Mouse (Mus musculus): ENCODE results near the gene Lin52. TPM values are rescaled to one million over a fixed set of nuclear protein-coding genes. Genes with fewer than 3 reads are reported as not detected.

Lin52 gene
- total and polyA plus RNA-seq, 2 experiments from 2014 or later: 22.8 to 67.8 TPM

GRCm38 (mm10) chr12:84523728-84524127 lies 72.5 kb downstream of the Lin52 start:
- Histone ChIP-seq H3K27me3 (ENCODE audit: insufficient read depth, low read length) (no peaks in the 10 kb centered on the region), H3K9me3 (ENCODE audit: low read length) (no peaks in the 10 kb centered on the region), H3K4me1 (ENCODE audit: insufficient read depth, low read length) (no peaks in the 10 kb centered on the region), H3K4me3 (ENCODE audit: low read depth, low read length) (no peak overlapping the region), H3K36me3 (ENCODE audit: insufficient read depth, low read length) (no peaks in the 10 kb centered on the region), H3K9ac (replicated peaks; ENCODE audit: low read length, poor library complexity, severe bottlenecking) (no peak overlapping the region), H3K27ac (ENCODE audit: low read depth, low read length) (no peak overlapping the region), H3K4me2 (ENCODE audit: low read depth, low read length, poor library complexity, severe bottlenecking) (no peak overlapping the region)
- DNase-seq (ENCODE audit: low spot score) (no peak), ATAC-seq (ENCODE audit: low FRiP score) (no peak)
- no peak for TF ChIP-seq CTCF (IDR thresholded peaks at IDR 0.05)
- 52% methylated on average over 3 of the region's 3 CpGs for WGBS

GRCm38 (mm10) chr12:84524147-84525050 lies 73.2 kb downstream of the Lin52 start:
- Histone ChIP-seq H3K9me3 (ENCODE audit: low read length) (no peaks in the 10 kb centered on the region), H3K36me3 (ENCODE audit: insufficient read depth, low read length) (no peaks in the 10 kb centered on the region), H3K4me3 (ENCODE audit: low read depth, low read length) (no peak overlapping the region), H3K27ac (ENCODE audit: low read depth, low read length) (no peak overlapping the region), H3K9ac (replicated peaks; ENCODE audit: low read length, poor library complexity, severe bottlenecking) (no peak overlapping the region), H3K4me2 (ENCODE audit: low read depth, low read length, poor library complexity, severe bottlenecking) (no peak overlapping the region), H3K4me1 (ENCODE audit: insufficient read depth, low read length) (no peaks in the 10 kb centered on the region), H3K27me3 (ENCODE audit: insufficient read depth, low read length) (no peaks in the 10 kb centered on the region)
- ATAC-seq (ENCODE audit: low FRiP score): no peak
- 67% methylated on average over 11 of the region's 11 CpGs for WGBS
- DNase-seq (ENCODE audit: low spot score): no peak
- TF ChIP-seq CTCF (IDR thresholded peaks at IDR 0.05): no peak

DNA sequence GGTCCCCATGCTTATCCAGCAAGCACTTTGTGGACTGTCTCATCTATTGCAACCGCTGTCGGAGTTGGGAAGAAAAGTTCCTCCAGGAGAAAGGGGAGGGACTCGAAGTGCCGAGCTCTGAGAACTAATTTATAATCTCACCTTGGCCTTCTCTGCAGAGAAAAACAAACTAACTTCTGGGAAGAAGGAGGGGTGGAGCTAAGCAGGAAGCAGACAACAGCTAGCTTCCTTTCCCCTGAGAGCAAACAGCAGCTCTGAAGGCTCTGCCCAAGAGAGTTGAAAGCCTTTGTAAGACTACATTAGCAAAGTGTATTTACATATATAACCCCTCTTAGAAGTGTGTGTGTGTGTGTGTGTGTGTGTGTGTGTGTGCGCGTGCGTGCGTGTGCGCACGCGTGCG lies 74.2 kb downstream of the Lin52 start:
- no peak for TF ChIP-seq CTCF (IDR thresholded peaks at IDR 0.05)

GRCm38 (mm10) chr12:84530426-84530825 lies 79.2 kb downstream of the Lin52 start:
- Histone ChIP-seq H3K9ac (replicated peaks; ENCODE audit: low read length, poor library complexity, severe bottlenecking) (no peak overlapping the region), H3K27ac (ENCODE audit: low read depth, low read length) (no peak overlapping the region), H3K27me3 (ENCODE audit: insufficient read depth, low read length) (no peaks in the 10 kb centered on the region), H3K4me1 (ENCODE audit: insufficient read depth, low read length) (no peaks in the 10 kb centered on the region), H3K4me2 (ENCODE audit: low read depth, low read length, poor library complexity, severe bottlenecking) (no peak overlapping the region), H3K9me3 (ENCODE audit: low read length) (no peaks in the 10 kb centered on the region), H3K36me3 (ENCODE audit: insufficient read depth, low read length) (0 out of 2 replicates have a peak, but pooled peaks cover 3% of the 10 kb centered on the region), H3K4me3 (ENCODE audit: low read depth, low read length) (no peak overlapping the region)
- TF ChIP-seq CTCF (IDR thresholded peaks at IDR 0.05): no peak
- ATAC-seq (ENCODE audit: low FRiP score): no peak
- DNase-seq (ENCODE audit: low spot score): no peak
- WGBS: 88% methylated on average over 5 of the region's 5 CpGs

More for the DNA sequence above, 74.2 kb downstream of the Lin52 start:
- Histone ChIP-seq H3K36me3 (ENCODE audit: insufficient read depth, low read length) (no peaks in the 10 kb centered on the region), H3K27ac (ENCODE audit: low read depth, low read length) (no peak overlapping the region), H3K4me3 (ENCODE audit: low read depth, low read length) (no peak overlapping the region), H3K27me3 (ENCODE audit: insufficient read depth, low read length) (no peaks in the 10 kb centered on the region), H3K4me1 (ENCODE audit: insufficient read depth, low read length) (no peaks in the 10 kb centered on the region), H3K9ac (replicated peaks; ENCODE audit: low read length, poor library complexity, severe bottlenecking) (no peak overlapping the region), H3K4me2 (ENCODE audit: low read depth, low read length, poor library complexity, severe bottlenecking) (no peak overlapping the region), H3K9me3 (ENCODE audit: low read length) (no peaks in the 10 kb centered on the region)
- DNase-seq (ENCODE audit: low spot score) (no peak), ATAC-seq (ENCODE audit: low FRiP score) (no peak)
- 77% methylated on average over 12 of the region's 12 CpGs for WGBS

GRCm38 (mm10) chr12:84531906-84532829 lies 80.9 kb downstream of the Lin52 start:
- peak; percentile 77 for DNase-seq (ENCODE audit: low spot score)
- no peak for TF ChIP-seq CTCF (IDR thresholded peaks at IDR 0.05)
- ATAC-seq (ENCODE audit: low FRiP score): peak; percentile 84
- 0 out of 2 replicates have a peak, but pooled peaks cover 3% of the 10 kb centered on the region for H3K36me3 ChIP-seq (ENCODE audit: insufficient read depth, low read length)
- no peaks in the 10 kb centered on the region for H3K27me3 ChIP-seq (ENCODE audit: insufficient read depth, low read length)
- H3K4me2 ChIP-seq (ENCODE audit: low read depth, low read length, poor library complexity, severe bottlenecking): no peak overlapping the region
- H3K4me3 ChIP-seq (ENCODE audit: low read depth, low read length): no peak overlapping the region
- H3K9me3 ChIP-seq (ENCODE audit: low read length): no peaks in the 10 kb centered on the region
- H3K4me1 ChIP-seq (ENCODE audit: insufficient read depth, low read length): no peaks in the 10 kb centered on the region
- WGBS: 31% methylated on average over 13 of the region's 13 CpGs
- peak overlapping the region; percentile 13; the same call in 1 of the 2 replicates for H3K27ac ChIP-seq (ENCODE audit: low read depth, low read length)
- H3K9ac ChIP-seq (replicated peaks; ENCODE audit: low read length, poor library complexity, severe bottlenecking): no peak overlapping the region

Data from midbrain, postnatal 0 days (tissue).